Mouse (Mus musculus) macrophage (primary cell): ENCODE results near the gene Ly6g. TPM values are rescaled to one million over a fixed set of nuclear protein-coding genes. Genes with fewer than 3 reads are reported as not detected.
"Not testable (repeated sequence)": the region's sequence is repeated elsewhere in the genome, so short reads cannot be mapped to it uniquely, and the experiment has no call there.

ENCODE experiments used
- H3K27ac ChIP-seq: fragments of 350-480 bp; formaldehyde crosslinking; 2 replicates; pipeline ENCODE4 v1.9.0; 2021
- H3K36me3 ChIP-seq: fragments of 350-480 bp; formaldehyde crosslinking; 2 replicates; pipeline ENCODE4 v1.9.0; 2021; ENCODE audit errors: inconsistent target
- H3K4me3 ChIP-seq: fragments of 350-480 bp; formaldehyde crosslinking; 2 replicates; pipeline ENCODE4 v1.9.0; 2021; ENCODE audit errors: inconsistent target
- H3K79me2 ChIP-seq: fragments of 350-480 bp; formaldehyde crosslinking; 2 replicates; pipeline ENCODE4 v1.9.0; 2021; ENCODE audit errors: inconsistent target
- WGBS: methylation state at CpG from one replicate; pipeline ENCODE4 v1.1.7; 2026; ENCODE audit warnings: inconsistent platforms; ENCODE audit not compliant: missing documents; 5-methylcytosine and 5-hydroxymethylcytosine counted together
- polyA plus RNA-seq: library from polyadenylated mRNA; stranded (reverse); fragments of 250-400 nt; gene quantifications from 3 replicates; pipeline ENCODE4 v1.2.4, GENCODE M21; 2018; ENCODE audit warnings: inconsistent platforms

Ly6g gene
- polyA plus RNA-seq, 1 experiment from 2014 or later = not detected

GRCm38 (mm10) chr15:75186291-75186690, 31.3 kb downstream of the Ly6g start:
- Histone ChIP-seq H3K79me2 (no peaks in the 10 kb centered on the region), H3K27ac (no peak overlapping the region), H3K4me3 (no peak overlapping the region), H3K36me3 (no peaks in the 10 kb centered on the region)
- 40% methylated on average over 1 of the region's 2 CpGs for WGBS

DNA sequence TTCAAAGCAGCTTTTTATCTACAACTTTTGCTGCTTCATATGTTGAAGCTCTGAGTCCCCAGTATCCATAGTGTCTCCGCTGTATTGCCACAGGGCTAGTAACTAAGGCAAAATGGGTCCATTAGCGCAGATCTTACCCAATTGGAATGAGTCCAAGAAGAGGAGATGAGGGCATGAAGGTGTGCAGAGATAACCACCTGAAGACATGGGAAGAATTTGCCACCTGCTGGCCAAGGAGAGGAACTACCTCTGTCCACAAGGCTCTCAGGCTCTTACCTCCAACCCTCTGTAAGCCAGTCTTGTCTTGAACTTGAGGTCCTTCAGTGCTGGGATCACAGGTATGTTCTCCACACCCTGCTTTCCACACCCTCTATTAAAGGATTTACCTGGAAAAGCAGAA, 34.1 kb downstream of the Ly6g start:
- WGBS = 69% methylated on average over 2 of the region's 2 CpGs
- no peaks in the 10 kb centered on the region for H3K79me2 ChIP-seq
- no peaks in the 10 kb centered on the region for H3K36me3 ChIP-seq
- H3K4me3 ChIP-seq = no peak overlapping the region
- no peak overlapping the region for H3K27ac ChIP-seq

DNA sequence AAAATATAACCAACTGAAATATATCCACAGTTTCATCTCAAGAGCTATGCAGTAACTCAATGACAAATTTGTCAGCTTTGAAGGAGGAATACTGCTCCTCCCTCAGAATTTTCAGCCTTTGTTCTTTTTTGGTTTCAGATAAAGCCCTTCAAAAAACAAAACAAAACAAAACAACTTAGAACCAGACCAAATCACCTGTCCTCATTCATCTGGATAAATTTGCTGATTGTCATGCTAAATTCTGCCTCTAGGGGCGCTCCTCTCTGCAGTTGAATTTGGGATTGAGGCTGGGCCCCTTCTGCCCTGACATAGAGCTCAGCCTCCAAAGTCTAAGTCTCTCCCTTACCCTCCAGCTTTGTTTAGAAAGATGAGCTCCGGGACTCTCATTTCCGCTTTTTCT, 35.5 kb downstream of the Ly6g start:
- H3K36me3 ChIP-seq, H3K4me3 ChIP-seq, H3K79me2 ChIP-seq, H3K27ac ChIP-seq: not testable (repeated sequence)
- WGBS = 0% methylated on average over 1 of the region's 3 CpGs

Other genes with a start within 250 kb of the Ly6g start
- 0.20 TPM in 1 of 3 replicates, not detected in the others for gene Ly6i, start 171.8 kb upstream of the Ly6g start, polyA plus RNA-seq
- 11.4 to 130 TPM (median 26.0 TPM) in 3 replicates for gene Ly6a, start 157.2 kb upstream of the Ly6g start, polyA plus RNA-seq
- gene Ly6c1, start 106.4 kb upstream of the Ly6g start, polyA plus RNA-seq = not detected in 3 replicates
- 8.0 to 20.4 TPM (median 9.8 TPM) in 3 replicates for gene Ly6c2, start 43.3 kb upstream of the Ly6g start, polyA plus RNA-seq
- not detected in 3 replicates for gene BC025446, start 61.1 kb downstream of the Ly6g start, polyA plus RNA-seq
- gene Ly6f, start 113.2 kb downstream of the Ly6g start, polyA plus RNA-seq = not detected in 3 replicates